Mouse (Mus musculus) limb, embryonic 14.5 days (tissue): ENCODE results near the gene Snx1. TPM values are rescaled to one million over a fixed set of nuclear protein-coding genes. Genes with fewer than 3 reads are reported as not detected.

Experiments used
- ATAC-seq: fragments of 200-750 bp; cut with Nextera tagmentation; 2 replicates; pipeline ENCODE4 v1.8.0; 2017; ENCODE audit warnings: low read depth, moderate number of reproducible peaks, moderate TSS enrichment; ENCODE audit not compliant: low FRiP score
- DNase-seq: peaks from one replicate; pipeline ENCODE4 v3.0.0-alpha.2; 2015; ENCODE audit warnings: low spot score
- H3K27ac ChIP-seq: fragments of 300-500 bp; sonication (generic); replicated peaks from 2 replicates; pipeline ENCODE4 v1.5.1; 2014; ENCODE audit warnings: low read depth, mild to moderate bottlenecking, low read length, moderate library complexity, mixed read lengths
- H3K27me3 ChIP-seq: fragments of 300-500 bp; sonication (generic); 2 replicates; pipeline ENCODE4 v1.6.1; 2014; ENCODE audit warnings: low read length, mixed read lengths; ENCODE audit not compliant: control insufficient read depth, insufficient read depth
- H3K36me3 ChIP-seq: fragments of 300-500 bp; sonication (generic); 2 replicates; pipeline ENCODE4 v1.6.1; 2014; ENCODE audit warnings: mild to moderate bottlenecking, low read length, moderate library complexity, mixed read lengths; ENCODE audit not compliant: control insufficient read depth, insufficient read depth
- H3K4me1 ChIP-seq: fragments of 300-500 bp; sonication (generic); 2 replicates; pipeline ENCODE4 v1.6.1; 2014; ENCODE audit warnings: antibody characterized with exemption, low read length, mixed read lengths; ENCODE audit not compliant: control insufficient read depth, insufficient read depth
- H3K4me2 ChIP-seq: fragments of 300-500 bp; sonication (generic); replicated peaks from 2 replicates; pipeline ENCODE4 v1.6.1; 2014; ENCODE audit warnings: low read depth, mild to moderate bottlenecking, low read length, moderate library complexity; ENCODE audit not compliant: severe bottlenecking
- H3K4me3 ChIP-seq: fragments of 300-500 bp; sonication (generic); replicated peaks from 2 replicates; pipeline ENCODE4 v1.5.1; 2014; ENCODE audit warnings: low read length
- H3K9ac ChIP-seq: fragments of 300-500 bp; sonication (generic); 2 replicates; pipeline ENCODE4 v1.6.1; 2014; ENCODE audit warnings: mild to moderate bottlenecking, low read depth, low read length, moderate library complexity; ENCODE audit not compliant: severe bottlenecking
- H3K9me3 ChIP-seq: fragments of 300-500 bp; sonication (generic); 2 replicates; pipeline ENCODE4 v1.6.1; 2016; ENCODE audit warnings: low read length; ENCODE audit not compliant: control insufficient read depth
- POLR2A ChIP-seq: fragments of 200-500 bp; IDR thresholded peaks from 2 replicates; pipeline ENCODE4 v1.8.0; 2012; ENCODE audit warnings: inconsistent platforms, mild to moderate bottlenecking, moderate library complexity, borderline replicate concordance; ENCODE audit not compliant: insufficient read depth, insufficient read length; ENCODE audit errors: extremely low read depth
- WGBS: fragments of 180-500 bp; shearing (Covaris S2); extraction: QIAGEN DNeasy Blood & Tissue Kit; methylation state at CpG from one replicate; pipeline ENCODE4 v1.1.7; 2014; 5-methylcytosine and 5-hydroxymethylcytosine counted together
- polyA plus RNA-seq, 2 experiments: library from polyadenylated mRNA; depleted of rRNA in 1 of 2; stranded (reverse) in 1 of 2; unstranded in 1 of 2; fragments of >200 nt; fragmentation: Nextera tagmentation in 1 of 2; extraction: Ambion mirVana in 1 of 2; gene quantifications; 2 replicates each; pipeline versions ENCODE4 v1.2.1 to v1.2.3; 2012 to 2014

Gene Snx1
- polyA plus RNA-seq, 2 experiments = 111 to 123 TPM

DNA sequence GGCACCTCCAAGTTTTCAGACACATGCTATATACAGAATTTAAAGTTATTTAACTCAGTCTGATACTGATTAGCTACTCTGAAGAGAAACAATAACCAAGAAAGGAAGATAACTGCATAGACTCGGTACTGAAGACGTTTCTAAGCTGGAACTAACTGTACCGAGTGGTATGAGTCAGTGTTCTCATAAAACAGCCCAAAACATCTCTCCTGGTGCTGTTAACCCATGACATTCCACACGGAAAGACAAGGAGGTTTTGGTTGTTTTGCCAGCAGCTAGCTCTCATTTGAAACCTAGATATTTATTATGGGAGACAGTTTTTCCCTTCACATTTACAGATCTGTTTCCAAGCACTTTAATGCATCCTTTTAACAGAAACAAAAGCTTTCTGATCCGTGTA, 2.7 kb downstream of the Snx1 start:
- 3% methylated on average over 5 of the region's 5 CpGs for WGBS
- ATAC-seq (no peak), DNase-seq (no peak)
- H3K4me2 ChIP-seq = peak overlapping the region; percentile 52
- peaks cover 20% of the 10 kb centered on the region for H3K4me1 ChIP-seq
- peak overlapping the region; percentile 70 for H3K9ac ChIP-seq
- H3K4me3 ChIP-seq = peak overlapping the region; percentile 60
- TF ChIP-seq POLR2A = no peak
- no peaks in the 10 kb centered on the region for H3K36me3 ChIP-seq
- H3K27ac ChIP-seq = no peak overlapping the region
- no peaks in the 10 kb centered on the region for H3K9me3 ChIP-seq
- no peaks in the 10 kb centered on the region for H3K27me3 ChIP-seq

- H3K27ac ChIP-seq = no peak overlapping the region
- ATAC-seq (no peak), DNase-seq (peak; percentile 54)
Observed at GRCm38 (mm10) chr9:66121421-66121820, 5.0 kb downstream of the Snx1 start.

DNA sequence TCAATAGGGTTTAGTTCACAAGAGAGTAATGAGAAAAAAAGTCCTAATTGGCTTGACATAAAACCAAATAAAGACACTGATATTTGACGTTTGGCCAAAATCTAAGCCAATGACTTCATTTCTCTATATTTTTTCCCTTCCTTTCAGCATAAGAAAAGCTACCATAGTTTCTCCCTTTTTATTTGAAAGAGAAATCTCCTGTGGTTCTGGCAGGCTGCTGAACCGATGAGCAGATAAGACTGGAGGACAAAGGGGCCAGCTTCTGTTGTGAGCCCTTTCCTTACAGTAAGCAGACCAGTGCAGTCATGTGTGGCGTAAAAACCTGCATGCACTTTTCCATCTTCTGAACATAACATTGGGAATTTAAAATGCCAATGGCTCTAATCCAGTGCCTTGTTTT, 5.4 kb downstream of the Snx1 start:
- Histone ChIP-seq H3K9ac (no peak overlapping the region), H3K9me3 (no peaks in the 10 kb centered on the region), H3K36me3 (no peaks in the 10 kb centered on the region), H3K4me3 (no peak overlapping the region), H3K27ac (no peak overlapping the region), H3K4me2 (no peak overlapping the region), H3K4me1 (peaks cover 13% of the 10 kb centered on the region), H3K27me3 (no peaks in the 10 kb centered on the region)
- TF ChIP-seq POLR2A = no peak
- DNase-seq = no peak
- 83% methylated on average over 3 of the region's 3 CpGs for WGBS
- no peak for ATAC-seq

More at GRCm38 (mm10) chr9:66121421-66121820, 5.0 kb downstream of the Snx1 start:
- no peak for TF ChIP-seq POLR2A
- H3K4me3 ChIP-seq = no peak overlapping the region
- H3K27me3 ChIP-seq = no peaks in the 10 kb centered on the region
- no peaks in the 10 kb centered on the region for H3K36me3 ChIP-seq
- no peak overlapping the region for H3K9ac ChIP-seq
- no peaks in the 10 kb centered on the region for H3K9me3 ChIP-seq
- peaks cover 14% of the 10 kb centered on the region for H3K4me1 ChIP-seq
- no peak overlapping the region for H3K4me2 ChIP-seq

DNA sequence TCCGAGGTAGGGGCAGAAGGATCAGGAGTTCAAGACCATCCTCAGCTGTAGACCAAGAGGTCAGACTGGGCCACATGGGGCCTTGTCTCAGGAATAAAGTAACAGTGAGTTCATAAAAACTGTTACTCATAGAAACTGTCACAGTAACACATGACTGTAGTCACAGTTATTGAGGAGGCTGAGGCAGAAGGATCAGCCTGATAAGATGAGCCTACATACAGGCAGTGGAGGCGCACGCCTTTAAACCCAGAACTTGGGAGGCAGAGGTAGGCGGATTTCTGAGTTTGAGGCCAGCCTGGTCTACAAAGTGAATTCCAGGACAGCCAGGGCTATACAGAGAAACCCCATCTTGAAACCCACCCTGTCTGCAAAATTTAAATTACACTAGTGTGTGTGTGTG, 6.3 kb downstream of the Snx1 start:
- no peaks in the 10 kb centered on the region for H3K9me3 ChIP-seq
- H3K9ac ChIP-seq = no peak overlapping the region
- ATAC-seq (no peak), DNase-seq (no peak)
- no peak for TF ChIP-seq POLR2A
- H3K27me3 ChIP-seq = no peaks in the 10 kb centered on the region
- peaks cover 7% of the 10 kb centered on the region for H3K4me1 ChIP-seq
- H3K4me2 ChIP-seq = no peak overlapping the region
- H3K27ac ChIP-seq = no peak overlapping the region
- H3K4me3 ChIP-seq = no peak overlapping the region
- peaks cover 5% of the 10 kb centered on the region; the same call in 1 of the 2 replicates for H3K36me3 ChIP-seq
- 92% methylated on average over 4 of the region's 4 CpGs for WGBS

GRCm38 (mm10) chr9:66119498-66119897, 6.9 kb downstream of the Snx1 start:
- ATAC-seq = no peak
- DNase-seq = no peak
- H3K4me3 ChIP-seq = no peak overlapping the region
- WGBS = 92% methylated on average over 2 of the region's 2 CpGs
- peaks cover 5% of the 10 kb centered on the region; the same call in 1 of the 2 replicates for H3K4me1 ChIP-seq
- H3K9ac ChIP-seq = no peak overlapping the region
- no peaks in the 10 kb centered on the region for H3K9me3 ChIP-seq
- no peak overlapping the region for H3K4me2 ChIP-seq
- H3K27ac ChIP-seq = no peak overlapping the region
- peaks cover 8% of the 10 kb centered on the region; the same call in 1 of the 2 replicates for H3K36me3 ChIP-seq
- no peak for TF ChIP-seq POLR2A
- no peaks in the 10 kb centered on the region for H3K27me3 ChIP-seq

GRCm38 (mm10) chr9:66116890-66117289, 9.5 kb downstream of the Snx1 start:
- no peak overlapping the region for H3K4me3 ChIP-seq
- H3K27ac ChIP-seq = 0 out of 2 replicates have a peak overlapping the region, but pooled peaks have one; percentile 44
- H3K4me1 ChIP-seq = no peaks in the 10 kb centered on the region
- TF ChIP-seq POLR2A = no peak
- no peak overlapping the region for H3K9ac ChIP-seq
- WGBS = 52% methylated on average over 8 of the region's 8 CpGs
- DNase-seq = peak; percentile 24
- no peaks in the 10 kb centered on the region for H3K27me3 ChIP-seq
- H3K36me3 ChIP-seq = peaks cover 16% of the 10 kb centered on the region
- no peaks in the 10 kb centered on the region for H3K9me3 ChIP-seq
- ATAC-seq = peak; percentile 36; the same call in 1 of the 2 replicates
- H3K4me2 ChIP-seq = no peak overlapping the region
